Mouse (Mus musculus): ENCODE measurements around the gene Sh3pxd2a. TPM values are rescaled to one million over a fixed set of nuclear protein-coding genes. Genes with fewer than 3 reads are reported as not detected.

Gene Sh3pxd2a
- polyA plus RNA-seq, 1 experiment from 2014 or later = 6.9 TPM

DNA sequence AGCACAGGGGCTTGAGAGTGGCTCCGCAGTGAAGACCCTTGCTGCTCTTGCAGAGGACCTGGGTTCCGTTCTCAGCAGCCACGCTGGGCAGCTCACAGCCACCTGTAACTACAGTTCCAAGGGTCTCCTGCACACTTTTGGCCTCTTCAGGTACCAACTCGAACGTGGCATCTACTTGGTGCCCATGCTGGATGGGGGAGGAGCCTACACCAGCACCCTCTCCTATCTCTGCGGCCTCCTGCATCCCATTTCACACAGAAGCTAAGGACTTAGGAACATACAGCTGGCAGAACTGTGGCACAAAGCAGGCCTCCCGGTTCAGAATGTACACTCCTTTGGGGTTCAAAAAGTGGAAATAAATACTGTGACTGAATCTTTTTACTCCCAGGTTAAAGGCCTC, 127.0 kb downstream of the Sh3pxd2a start:
- H3K36me3 ChIP-seq (ENCODE audit: control insufficient read depth, insufficient read depth, low read length) = no peaks in the 10 kb centered on the region
- ATAC-seq (ENCODE audit: low FRiP score) (no peak), DNase-seq (ENCODE audit: low spot score) (no peak)
- 78% methylated on average over 7 of the region's 7 CpGs for WGBS
- H3K4me1 ChIP-seq (replicated peaks; ENCODE audit: control insufficient read depth, insufficient read depth, low read length) = peaks cover 13% of the 10 kb centered on the region
- H3K27ac ChIP-seq (ENCODE audit: low read depth, low read length) = no peak overlapping the region
- no peak overlapping the region for H3K4me2 ChIP-seq (replicated peaks; ENCODE audit: low read depth, low read length)
- peaks cover 2% of the 10 kb centered on the region for H3K27me3 ChIP-seq (ENCODE audit: control insufficient read depth, insufficient read depth, low read length)
- H3K9me3 ChIP-seq (ENCODE audit: control insufficient read depth, low read length) = no peaks in the 10 kb centered on the region
- H3K4me3 ChIP-seq (ENCODE audit: low read depth, low read length) = no peak overlapping the region
- H3K9ac ChIP-seq (ENCODE audit: low read depth, low read length) = no peak overlapping the region

GRCm38 (mm10) chr19:47335262-47335661, 128.9 kb downstream of the Sh3pxd2a start:
- DNase-seq (ENCODE audit: low spot score) (no peak), ATAC-seq (ENCODE audit: low FRiP score) (no peak)
- no peaks in the 10 kb centered on the region for H3K36me3 ChIP-seq (ENCODE audit: control insufficient read depth, insufficient read depth, low read length)
- 57% methylated on average over 6 of the region's 6 CpGs for WGBS
- no peak overlapping the region for H3K4me3 ChIP-seq (ENCODE audit: low read depth, low read length)
- no peak overlapping the region for H3K27ac ChIP-seq (ENCODE audit: low read depth, low read length)
- 0 out of 2 replicates have a peak overlapping the region, but pooled peaks have one; percentile 25 for H3K9ac ChIP-seq (ENCODE audit: low read depth, low read length)
- H3K4me1 ChIP-seq (replicated peaks; ENCODE audit: control insufficient read depth, insufficient read depth, low read length) = peaks cover 18% of the 10 kb centered on the region
- no peak overlapping the region for H3K4me2 ChIP-seq (replicated peaks; ENCODE audit: low read depth, low read length)
- no peaks in the 10 kb centered on the region for H3K9me3 ChIP-seq (ENCODE audit: control insufficient read depth, low read length)
- H3K27me3 ChIP-seq (ENCODE audit: control insufficient read depth, insufficient read depth, low read length) = no peaks in the 10 kb centered on the region

DNA sequence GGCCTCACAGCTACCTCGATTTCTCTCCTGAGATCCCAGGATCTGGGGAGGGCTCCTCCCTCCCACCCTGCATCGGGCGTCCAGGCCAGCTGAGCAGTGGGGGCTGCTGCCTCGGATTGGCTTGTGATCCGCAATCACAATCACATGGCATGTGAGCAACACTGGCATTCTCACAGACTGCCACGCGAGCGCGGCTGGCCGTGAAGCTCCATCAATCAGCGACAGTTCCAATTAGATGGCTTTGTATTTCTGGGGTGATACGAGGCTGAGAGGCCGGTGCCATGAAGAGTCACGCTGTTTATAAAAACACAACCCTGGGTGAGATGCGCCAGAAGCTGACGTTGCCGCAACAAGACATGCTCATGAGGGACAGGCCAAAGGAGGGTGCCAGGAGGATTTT, 129.5 kb downstream of the Sh3pxd2a start:
- Histone ChIP-seq H3K9ac (ENCODE audit: low read depth, low read length) (peak overlapping the region; percentile 25; the same call in 1 of the 2 replicates), H3K27me3 (ENCODE audit: control insufficient read depth, insufficient read depth, low read length) (no peaks in the 10 kb centered on the region), H3K4me2 (replicated peaks; ENCODE audit: low read depth, low read length) (no peak overlapping the region), H3K4me3 (ENCODE audit: low read depth, low read length) (no peak overlapping the region), H3K36me3 (ENCODE audit: control insufficient read depth, insufficient read depth, low read length) (no peaks in the 10 kb centered on the region), H3K27ac (ENCODE audit: low read depth, low read length) (no peak overlapping the region), H3K9me3 (ENCODE audit: control insufficient read depth, low read length) (no peaks in the 10 kb centered on the region), H3K4me1 (replicated peaks; ENCODE audit: control insufficient read depth, insufficient read depth, low read length) (peaks cover 18% of the 10 kb centered on the region)
- DNase-seq (ENCODE audit: low spot score) = no peak
- ATAC-seq (ENCODE audit: low FRiP score) = no peak
- 41% methylated on average over 17 of the region's 17 CpGs for WGBS

DNA sequence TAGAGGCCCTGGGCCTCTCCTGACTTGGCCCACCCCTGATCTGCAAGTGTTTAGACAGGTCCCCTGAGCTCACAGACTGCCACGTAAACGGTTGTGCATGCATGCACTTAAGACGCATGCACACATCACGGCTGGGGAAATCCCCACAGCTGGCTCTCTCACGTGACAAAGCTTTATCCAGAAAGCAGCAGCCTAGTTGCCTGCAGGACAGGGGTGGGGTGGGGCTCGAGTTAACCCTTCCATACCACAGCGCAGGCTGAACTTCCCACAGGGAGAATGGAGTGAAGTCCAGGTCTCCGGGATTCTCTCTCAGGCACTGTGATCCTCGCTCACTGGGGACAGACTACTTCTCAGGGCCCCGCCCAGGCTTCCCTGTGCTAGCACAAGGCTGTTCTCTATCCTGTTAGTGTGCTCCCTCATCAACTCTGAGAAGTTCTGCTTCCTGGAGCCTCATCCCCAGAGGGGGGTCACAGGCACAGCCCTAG, 133.4 kb downstream of the Sh3pxd2a start:
- 20% methylated on average over 10 of the region's 10 CpGs for WGBS
- H3K27me3 ChIP-seq (ENCODE audit: control insufficient read depth, insufficient read depth, low read length) = no peaks in the 10 kb centered on the region
- no peak overlapping the region for H3K4me2 ChIP-seq (replicated peaks; ENCODE audit: low read depth, low read length)
- 0 out of 2 replicates have a peak overlapping the region, but pooled peaks have one; percentile 39 for H3K27ac ChIP-seq (ENCODE audit: low read depth, low read length)
- H3K9ac ChIP-seq (ENCODE audit: low read depth, low read length) = no peak overlapping the region
- peaks cover 23% of the 10 kb centered on the region for H3K4me1 ChIP-seq (replicated peaks; ENCODE audit: control insufficient read depth, insufficient read depth, low read length)
- no peaks in the 10 kb centered on the region for H3K36me3 ChIP-seq (ENCODE audit: control insufficient read depth, insufficient read depth, low read length)
- H3K4me3 ChIP-seq (ENCODE audit: low read depth, low read length) = no peak overlapping the region
- no peaks in the 10 kb centered on the region for H3K9me3 ChIP-seq (ENCODE audit: control insufficient read depth, low read length)
- DNase-seq (ENCODE audit: low spot score) = peak; percentile 64
- peak; percentile 18; the same call in 1 of the 2 replicates for ATAC-seq (ENCODE audit: low FRiP score)

DNA sequence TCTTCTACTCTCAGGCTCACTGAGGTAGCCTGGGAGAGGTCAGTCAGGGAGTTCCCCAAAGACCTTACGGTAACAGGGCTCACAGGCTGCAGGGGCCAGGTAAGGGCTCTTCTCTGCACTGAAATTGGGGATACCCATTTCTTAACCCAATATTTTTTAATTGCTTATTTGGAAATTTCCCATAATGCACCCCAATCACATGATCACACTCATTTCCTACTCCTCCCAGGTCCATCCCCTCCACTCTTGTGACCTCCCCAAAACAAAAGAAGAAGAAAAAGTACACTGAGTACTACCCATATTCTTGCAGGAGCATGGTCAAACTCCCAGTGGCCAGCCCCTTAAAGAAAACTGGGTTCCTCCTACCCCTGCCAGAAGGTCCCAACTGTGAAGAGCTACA, 135.1 kb downstream of the Sh3pxd2a start:
- WGBS = 75% methylated on average over 1 of the region's 1 CpGs
- no peak overlapping the region for H3K9ac ChIP-seq (ENCODE audit: low read depth, low read length)
- ATAC-seq (ENCODE audit: low FRiP score) (no peak), DNase-seq (ENCODE audit: low spot score) (no peak)
- peaks cover 14% of the 10 kb centered on the region; the same call in 1 of the 2 replicates for H3K4me1 ChIP-seq (replicated peaks; ENCODE audit: control insufficient read depth, insufficient read depth, low read length)
- no peaks in the 10 kb centered on the region for H3K36me3 ChIP-seq (ENCODE audit: control insufficient read depth, insufficient read depth, low read length)
- no peaks in the 10 kb centered on the region for H3K27me3 ChIP-seq (ENCODE audit: control insufficient read depth, insufficient read depth, low read length)
- H3K27ac ChIP-seq (ENCODE audit: low read depth, low read length) = peak overlapping the region; percentile 65; the same call in 1 of the 2 replicates
- no peak overlapping the region for H3K4me2 ChIP-seq (replicated peaks; ENCODE audit: low read depth, low read length)
- H3K4me3 ChIP-seq (ENCODE audit: low read depth, low read length) = no peak overlapping the region
- no peaks in the 10 kb centered on the region for H3K9me3 ChIP-seq (ENCODE audit: control insufficient read depth, low read length)

DNA sequence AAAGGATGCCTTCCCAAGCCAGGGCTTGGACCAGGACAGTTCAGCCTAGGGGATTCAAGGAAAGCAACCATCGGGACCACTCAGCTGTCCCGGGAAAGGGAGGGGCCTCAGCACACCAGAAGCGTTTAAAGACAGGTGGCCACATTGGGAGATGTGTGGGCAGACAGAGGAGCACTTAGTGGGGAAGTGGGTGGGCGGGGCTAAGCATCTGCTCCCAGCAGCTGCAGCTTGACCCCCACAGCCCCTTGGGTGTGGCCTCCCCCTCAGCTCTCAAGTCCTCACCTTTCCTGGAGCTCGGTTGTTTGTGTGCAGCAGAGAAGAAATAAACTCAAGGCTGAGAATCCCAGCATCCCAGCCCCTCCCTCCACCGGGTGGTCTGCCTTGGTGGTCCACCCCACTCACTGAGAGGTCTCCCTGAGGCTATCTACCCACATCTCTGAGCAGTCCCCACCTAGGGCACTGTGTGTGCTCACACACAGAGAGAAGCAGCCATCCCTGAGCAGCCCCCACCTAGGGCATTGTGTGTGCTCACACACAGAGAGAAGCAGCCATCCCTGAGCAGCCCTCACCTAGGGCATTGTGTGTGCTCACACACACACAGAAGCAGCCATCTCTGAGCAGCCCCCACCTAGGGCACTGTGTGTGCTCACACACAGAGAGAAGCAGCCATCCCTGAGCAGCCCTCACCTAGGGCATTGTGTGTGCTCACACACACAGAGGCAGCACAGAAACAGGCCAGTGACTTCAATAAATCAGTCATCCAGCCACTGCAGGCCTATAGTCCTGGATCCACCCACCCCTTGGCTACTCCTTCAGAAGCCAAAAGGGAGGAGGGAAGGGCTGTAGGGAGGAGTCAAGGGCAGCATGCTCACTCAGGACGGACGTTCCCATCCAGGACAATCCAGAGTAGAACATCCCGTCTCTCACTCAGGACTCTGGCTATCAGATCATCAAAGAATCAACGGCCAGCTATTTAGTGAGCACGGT, 136.0 kb downstream of the Sh3pxd2a start:
- peak; percentile 56 for ATAC-seq (ENCODE audit: low FRiP score)
- Histone ChIP-seq H3K4me3 (ENCODE audit: low read depth, low read length) (no peak overlapping the region), H3K9ac (ENCODE audit: low read depth, low read length) (no peak overlapping the region), H3K4me1 (replicated peaks; ENCODE audit: control insufficient read depth, insufficient read depth, low read length) (peaks cover 14% of the 10 kb centered on the region; the same call in 1 of the 2 replicates), H3K27me3 (ENCODE audit: control insufficient read depth, insufficient read depth, low read length) (no peaks in the 10 kb centered on the region), H3K9me3 (ENCODE audit: control insufficient read depth, low read length) (no peaks in the 10 kb centered on the region), H3K4me2 (replicated peaks; ENCODE audit: low read depth, low read length) (no peak overlapping the region), H3K27ac (ENCODE audit: low read depth, low read length) (peak overlapping the region; percentile 65; the same call in 1 of the 2 replicates), H3K36me3 (ENCODE audit: control insufficient read depth, insufficient read depth, low read length) (no peaks in the 10 kb centered on the region)
- 23% methylated on average over 11 of the region's 11 CpGs for WGBS
- no peak for DNase-seq (ENCODE audit: low spot score)

DNA sequence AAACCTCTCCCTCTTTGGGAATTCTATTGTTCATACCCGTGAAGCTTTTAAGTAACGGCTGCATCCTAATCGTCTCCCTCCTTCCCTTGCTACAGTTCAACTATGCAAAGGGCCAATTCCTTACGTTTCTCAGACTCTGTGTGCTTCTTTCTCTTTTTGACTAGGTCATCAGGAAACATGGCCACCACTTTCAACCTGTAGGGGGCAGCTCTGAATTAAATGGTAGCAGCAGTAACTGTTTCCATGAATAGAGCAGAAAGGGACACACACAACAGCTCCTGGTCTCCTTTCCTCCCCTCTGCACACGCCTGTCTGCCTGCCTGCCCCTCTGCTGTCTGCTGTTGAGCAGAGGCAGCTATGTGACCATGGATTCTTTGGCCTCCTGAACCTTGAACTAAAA, 138.3 kb downstream of the Sh3pxd2a start:
- H3K36me3 ChIP-seq (ENCODE audit: control insufficient read depth, insufficient read depth, low read length) = no peaks in the 10 kb centered on the region
- H3K27ac ChIP-seq (ENCODE audit: low read depth, low read length) = no peak overlapping the region
- ATAC-seq (ENCODE audit: low FRiP score) (no peak), DNase-seq (ENCODE audit: low spot score) (peak; percentile 65)
- WGBS = 35% methylated on average over 5 of the region's 5 CpGs
- no peak overlapping the region for H3K4me2 ChIP-seq (replicated peaks; ENCODE audit: low read depth, low read length)
- H3K27me3 ChIP-seq (ENCODE audit: control insufficient read depth, insufficient read depth, low read length) = no peaks in the 10 kb centered on the region
- H3K9ac ChIP-seq (ENCODE audit: low read depth, low read length) = no peak overlapping the region
- H3K4me1 ChIP-seq (replicated peaks; ENCODE audit: control insufficient read depth, insufficient read depth, low read length) = peaks cover 14% of the 10 kb centered on the region; the same call in 1 of the 2 replicates
- H3K9me3 ChIP-seq (ENCODE audit: control insufficient read depth, low read length) = no peaks in the 10 kb centered on the region
- no peak overlapping the region for H3K4me3 ChIP-seq (ENCODE audit: low read depth, low read length)

- Histone ChIP-seq H3K27me3 (ENCODE audit: control insufficient read depth, insufficient read depth, low read length) (no peaks in the 10 kb centered on the region), H3K36me3 (ENCODE audit: control insufficient read depth, insufficient read depth, low read length) (no peaks in the 10 kb centered on the region), H3K4me3 (ENCODE audit: low read depth, low read length) (no peak overlapping the region), H3K9ac (ENCODE audit: low read depth, low read length) (no peak overlapping the region), H3K9me3 (ENCODE audit: control insufficient read depth, low read length) (no peaks in the 10 kb centered on the region), H3K4me1 (replicated peaks; ENCODE audit: control insufficient read depth, insufficient read depth, low read length) (peaks cover 10% of the 10 kb centered on the region; the same call in 1 of the 2 replicates), H3K4me2 (replicated peaks; ENCODE audit: low read depth, low read length) (no peak overlapping the region), H3K27ac (ENCODE audit: low read depth, low read length) (no peak overlapping the region)
- DNase-seq (ENCODE audit: low spot score) = no peak
- WGBS = 66% methylated on average over 11 of the region's 11 CpGs
- ATAC-seq (ENCODE audit: low FRiP score) = no peak
Measured at GRCm38 (mm10) chr19:47323096-47323849, 140.9 kb downstream of the Sh3pxd2a start.

Data from hindbrain, embryonic 11.5 days (tissue).